In the genomic region with DNA sequence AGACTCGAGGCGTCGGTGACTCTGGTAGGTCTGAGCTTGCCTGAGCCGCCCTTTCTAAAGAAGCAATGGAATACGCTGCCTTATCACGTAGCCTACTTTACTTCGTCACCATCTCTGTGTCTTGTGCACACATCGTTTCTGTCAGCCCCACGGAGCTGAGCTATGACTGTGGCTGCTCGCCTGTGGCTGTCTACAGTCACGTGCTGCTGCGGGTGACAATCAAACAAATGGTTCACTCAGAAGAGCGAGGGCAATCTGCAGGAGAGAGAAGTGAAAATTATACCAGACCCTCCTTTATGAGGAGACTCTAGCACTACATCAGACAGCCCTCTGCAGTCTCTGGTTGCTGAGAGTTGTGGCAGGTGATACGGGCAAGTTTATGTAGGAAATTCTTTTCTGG, we compare ENCODE assay signal across 10 mouse cellular contexts.
DNase-seq lines count a peak whose midpoint lies in the region; ATAC-seq lines count a peak whose summit lies in the region.
"Had no signal": no experiment of that assay in that cellular context is flagged by ENCODE, and none has a peak within 500 bp of the region (broad histone marks: within the 10 kb centered on the region; RNA-seq: fewer than 3 reads in every experiment).

No protein-coding gene starts in this region.

- H3K27me3 ChIP-seq in hindbrain, embryonic 13.5 days, result no peaks in the 10 kb centered on the region
- H3K27me3 ChIP-seq in hindbrain, embryonic 10.5 days (ENCODE audit: insufficient read depth, poor library complexity, severe bottlenecking), result no peaks in the 10 kb centered on the region
- H3K27me3 ChIP-seq in neural tube, embryonic 13.5 days, result no peaks in the 10 kb centered on the region
- H3K27me3 ChIP-seq: embryonic facial prominence, embryonic 13.5 days had no signal

- DNase-seq in hindbrain, embryonic 10.5 days (ENCODE audit: low spot score), result no peak
- DNase-seq in neural tube, embryonic 10.5 days (ENCODE audit: extremely low spot score, low spot score), result no peak
- peak; percentile 19 for DNase-seq in large intestine, adult 2 months (ENCODE audit: low read depth, low spot score)
- DNase-seq in yolk sac, embryonic 10.5 days (ENCODE audit: low spot score), result peak; percentile 35
- DNase-seq in embryo, embryonic 9.5 days (ENCODE audit: extremely low spot score), result no peak
- no peak for DNase-seq in ovary, postnatal 36 days (ENCODE audit: low spot score)
- DNase-seq: adrenal gland, adult 2 months had no signal

- no peaks in the 10 kb centered on the region for H3K4me1 ChIP-seq in hindbrain, embryonic 13.5 days (replicated peaks)
- H3K4me1 ChIP-seq in hindbrain, embryonic 10.5 days (replicated peaks), result no peaks in the 10 kb centered on the region
- H3K4me1 ChIP-seq in neural tube, embryonic 13.5 days (replicated peaks), result peaks cover 8% of the 10 kb centered on the region; the same call in 1 of the 2 replicates

- no peak overlapping the region for H3K4me2 ChIP-seq in hindbrain, embryonic 13.5 days
- H3K4me2 ChIP-seq in neural tube, embryonic 13.5 days, result no peak overlapping the region

- no peak overlapping the region for H3K4me3 ChIP-seq in hindbrain, embryonic 13.5 days
- no peak overlapping the region for H3K4me3 ChIP-seq in hindbrain, embryonic 10.5 days
- H3K4me3 ChIP-seq in neural tube, embryonic 13.5 days, result no peak overlapping the region
- H3K4me3 ChIP-seq: embryonic facial prominence, embryonic 13.5 days had no signal

- H3K36me3 ChIP-seq in hindbrain, embryonic 13.5 days, result no peaks in the 10 kb centered on the region
- no peaks in the 10 kb centered on the region for H3K36me3 ChIP-seq in hindbrain, embryonic 10.5 days
- no peaks in the 10 kb centered on the region for H3K36me3 ChIP-seq in neural tube, embryonic 13.5 days
- H3K36me3 ChIP-seq: embryonic facial prominence, embryonic 13.5 days had no signal

- peak; percentile 61; the same call in 1 of the 2 replicates for ATAC-seq in hindbrain, embryonic 13.5 days (ENCODE audit: low FRiP score)
- peak; percentile 36; the same call in 1 of the 2 replicates for ATAC-seq in neural tube, embryonic 13.5 days (ENCODE audit: low read depth)

- peak overlapping the region; percentile 24 for H3K27ac ChIP-seq in hindbrain, embryonic 13.5 days
- H3K27ac ChIP-seq in hindbrain, embryonic 10.5 days, result no peak overlapping the region
- H3K27ac ChIP-seq in neural tube, embryonic 13.5 days (replicated peaks), result 0 out of 2 replicates have a peak overlapping the region, but pooled peaks have one; percentile 3
- H3K27ac ChIP-seq: embryonic facial prominence, embryonic 13.5 days had no signal

- H3K9me3 ChIP-seq in hindbrain, embryonic 13.5 days, result no peaks in the 10 kb centered on the region
- H3K9me3 ChIP-seq in hindbrain, embryonic 10.5 days, result no peaks in the 10 kb centered on the region; the same call in 1 of the 2 replicates
- H3K9me3 ChIP-seq in neural tube, embryonic 13.5 days, result no peaks in the 10 kb centered on the region
- H3K9me3 ChIP-seq: embryonic facial prominence, embryonic 13.5 days had no signal

- 83% methylated on average over 14 of the region's 14 CpGs for WGBS in hindbrain, embryonic 13.5 days
- WGBS in hindbrain, embryonic 10.5 days, result 90% methylated on average over 14 of the region's 14 CpGs
- WGBS in neural tube, embryonic 13.5 days, result 75% methylated on average over 14 of the region's 14 CpGs
- 31% methylated on average over 14 of the region's 14 CpGs for WGBS in large intestine, adult 2 months

- H3K9ac ChIP-seq in hindbrain, embryonic 13.5 days, result no peak overlapping the region
- H3K9ac ChIP-seq in neural tube, embryonic 13.5 days, result no peak overlapping the region
- H3K9ac ChIP-seq: embryonic facial prominence, embryonic 13.5 days had no signal

Comparison
In these comparisons a context has a peak if more than half of its experiments do, and no peak if none do; other contexts are left out.
1. DNase-seq: peak in large intestine, adult 2 months (single experiment) and yolk sac, embryonic 10.5 days (single experiment); none in hindbrain, embryonic 10.5 days (single experiment), neural tube, embryonic 10.5 days (single experiment), embryo, embryonic 9.5 days (single experiment) and ovary, postnatal 36 days (single experiment).